Mouse (Mus musculus) activated CD4-positive, CD25-positive, alpha-beta regulatory T cell (primary cell): ENCODE data around the gene Hemk1. TPM values are rescaled to one million over a fixed set of nuclear protein-coding genes. Genes with fewer than 3 reads are reported as not detected.

Experiments used
- polyA plus RNA-seq, 2 experiments: library from polyadenylated mRNA; unstranded; fragments of 100-300 nt; shearing (Covaris generic); gene quantifications; one replicate each; pipeline ENCODE4 v1.2.1; 2017

Gene Hemk1
- 10 to 100 TPM; 27.5 to 29.5 TPM for polyA plus RNA-seq

GRCm38 (mm10) chr9:107338172-107338883 is at the start of gene Hemk1:
Hemk1 (minus strand) TSS chr9:107338350.

GRCm38 (mm10) chr9:107340267-107340859 is 2.2 kb upstream of the Hemk1 start, which contains the start of gene 6430571L13Rik:
6430571L13Rik (plus strand) TSS chr9:107340602.

GRCm38 (mm10) chr9:107296016-107296040 is 42.3 kb downstream of the Hemk1 start, which contains the start of gene Cish:
Cish (plus strand) TSS chr9:107296026.

GRCm38 (mm10) chr9:107289211-107290076 is 48.7 kb downstream of the Hemk1 start, which contains the start of gene Mapkapk3:
Mapkapk3 (minus strand) TSS chr9:107289877.

Other genes with a start within 250 kb of the Hemk1 start
- gene Dock3, start 106.4 kb downstream of the Hemk1 start, polyA plus RNA-seq, result under 1 TPM in 1 of 2 experiments, not detected in 1; 0.80 TPM
- 100 to 1,000 TPM; 112 to 138 TPM for gene Mapkapk3, start 48.5 kb downstream of the Hemk1 start, polyA plus RNA-seq
- gene Cish, start 42.3 kb downstream of the Hemk1 start, polyA plus RNA-seq, result 100 to 1,000 TPM; 233 to 348 TPM
- gene 6430571L13Rik, start 2.3 kb upstream of the Hemk1 start, polyA plus RNA-seq, result 1 to 10 TPM; 4.2 to 7.3 TPM
- under 1 TPM; 0.44 to 0.79 TPM for gene Cacna2d2, start 61.3 kb upstream of the Hemk1 start, polyA plus RNA-seq
- gene Tmem115, start 195.6 kb upstream of the Hemk1 start, polyA plus RNA-seq, result 10 to 100 TPM; 35.0 to 47.6 TPM
- gene Cyb561d2, start 203.8 kb upstream of the Hemk1 start, polyA plus RNA-seq, result 10 to 100 TPM; 63.1 to 79.1 TPM
- 10 to 100 TPM; 53.9 to 58.7 TPM for gene Nprl2, start 203.9 kb upstream of the Hemk1 start, polyA plus RNA-seq
- 1 to 10 TPM in 1 of 2 experiments, under 1 TPM in 1; 0.59 to 4.4 TPM for gene Zmynd10, start 208.9 kb upstream of the Hemk1 start, polyA plus RNA-seq
- 10 to 100 TPM; 70.8 to 86.0 TPM for gene Rassf1, start 213.2 kb upstream of the Hemk1 start, polyA plus RNA-seq
- gene Tusc2, start 224.9 kb upstream of the Hemk1 start, polyA plus RNA-seq, result 10 to 100 TPM; 37.4 to 44.3 TPM
- gene Hyal2, start 229.6 kb upstream of the Hemk1 start, polyA plus RNA-seq, result 10 to 100 TPM in 1 of 2 experiments, 1 to 10 TPM in 1; 7.5 to 15.3 TPM
- 1 to 10 TPM; 3.1 to 4.6 TPM for gene Hyal1, start 238.6 kb upstream of the Hemk1 start, polyA plus RNA-seq
- gene Naa80, start 240.5 kb upstream of the Hemk1 start, polyA plus RNA-seq, result 10 to 100 TPM; 16.1 to 17.3 TPM
- gene Hyal3, start 242.5 kb upstream of the Hemk1 start, polyA plus RNA-seq, result under 1 TPM; 0.50 to 0.63 TPM
- gene Ifrd2, start 249.3 kb upstream of the Hemk1 start, polyA plus RNA-seq, result 10 to 100 TPM; 13.5 to 21.8 TPM